Mouse (Mus musculus) heart, embryonic 13.5 days (tissue): Measurements from ENCODE around the gene Psg27. TPM values are rescaled to one million over a fixed set of nuclear protein-coding genes. Genes with fewer than 3 reads are reported as not detected.

Source experiments
- polyA plus RNA-seq: library from polyadenylated mRNA; unstranded; fragments of >200 nt; fragmentation: Nextera tagmentation; extraction: Ambion mirVana; gene quantifications from 2 replicates; pipeline ENCODE4 v1.2.1, GENCODE M21; 2015

The Psg27 gene
- polyA plus RNA-seq, 1 experiment from 2014 or later, result not detected

Other genes with a start within 250 kb of the Psg27 start
- not detected in 2 replicates for gene Psg18, start 212.3 kb downstream of the Psg27 start, polyA plus RNA-seq
- gene Psg28, start 135.3 kb downstream of the Psg27 start, polyA plus RNA-seq, result not detected in 2 replicates
- gene Psg26, start 83.1 kb downstream of the Psg27 start, polyA plus RNA-seq, result not detected in 2 replicates
- gene Psg25, start 35.0 kb downstream of the Psg27 start, polyA plus RNA-seq, result 0.04 and 0.07 TPM in 2 replicates
- gene Psg23, start 49.2 kb upstream of the Psg27 start, polyA plus RNA-seq, result not detected in 2 replicates
- gene Psg21, start 89.4 kb upstream of the Psg27 start, polyA plus RNA-seq, result not detected in 2 replicates
- not detected in 2 replicates for gene Psg20, start 118.9 kb upstream of the Psg27 start, polyA plus RNA-seq
- 0.10 TPM in 1 of 2 replicates, not detected in the other for gene Psg22, start 150.8 kb upstream of the Psg27 start, polyA plus RNA-seq
- not detected in 2 replicates for gene Psg19, start 231.2 kb upstream of the Psg27 start, polyA plus RNA-seq